Mouse (Mus musculus): ENCODE measurements around the gene Slc23a3.

DNA sequence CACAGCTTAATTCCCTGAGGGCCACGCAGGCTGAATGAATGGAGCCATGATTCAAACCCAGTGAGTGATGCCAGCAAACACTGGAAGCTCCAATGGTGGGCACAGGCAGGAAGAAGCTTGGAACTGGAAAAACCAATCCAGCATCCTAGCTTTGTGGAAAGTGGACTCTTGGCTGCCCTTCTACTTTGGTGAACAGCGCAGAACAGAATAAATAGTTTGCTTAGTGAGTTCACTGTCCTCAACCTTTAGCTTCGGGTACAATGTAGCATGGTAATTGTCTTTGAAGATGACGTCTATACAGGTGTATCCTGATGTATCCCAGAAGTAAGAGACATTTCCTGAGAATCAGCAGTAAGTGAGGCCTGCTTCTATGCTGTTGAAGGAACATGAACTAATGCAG lies 15.0 kb upstream of the Slc23a3 start:
- TF ChIP-seq CTCF (IDR thresholded peaks at IDR 0.05; ENCODE audit: borderline replicate concordance, insufficient read depth, low read depth, low read length) (no peak), POLR2A (IDR thresholded peaks at IDR 0.05; ENCODE audit: borderline replicate concordance, insufficient read depth, low read length) (no peak)
